Mouse (Mus musculus): Measurements from ENCODE around the gene Psmd5. TPM values are rescaled to one million over a fixed set of nuclear protein-coding genes. Genes with fewer than 3 reads are reported as not detected.
A peak's percentile ranks its signal among the peaks of the same experiment; 100 is the strongest.
"Not testable (repeated sequence)": the region's sequence is repeated elsewhere in the genome, so short reads cannot be mapped to it uniquely, and the experiment has no call there.

Psmd5 gene
- polyA plus RNA-seq, 1 experiment: 29.7 TPM

- 88% methylated on average over 3 of the region's 3 CpGs for WGBS
- Histone ChIP-seq H3K27me3 (replicated peaks; ENCODE audit: control insufficient read depth, insufficient read depth, low read length) (no peaks in the 10 kb centered on the region), H3K36me3 (ENCODE audit: control insufficient read depth, insufficient read depth, low read length) (peaks cover 8% of the 10 kb centered on the region), H3K4me3 (ENCODE audit: insufficient read depth, low read depth, low read length) (no peak overlapping the region), H3K27ac (ENCODE audit: insufficient read depth, low read depth, low read length) (no peak overlapping the region), H3K4me1 (ENCODE audit: control insufficient read depth, insufficient read depth, low read length) (peaks cover 13% of the 10 kb centered on the region)
- no peak for DNase-seq
- no peak for TF ChIP-seq POLR2A (IDR thresholded peaks at IDR 0.05; ENCODE audit: low read depth, low read length)
- no peak for TF ChIP-seq CTCF (conservative IDR thresholded peaks at IDR 0.05; ENCODE audit: insufficient read depth, insufficient read length, low read depth, low read length)
Observed at GRCm38 (mm10) chr2:34810775-34811174, 64.0 kb downstream of the Psmd5 start.

- H3K4me1 ChIP-seq (ENCODE audit: control insufficient read depth, insufficient read depth, low read length): peaks cover 21% of the 10 kb centered on the region
- H3K27ac ChIP-seq (ENCODE audit: insufficient read depth, low read depth, low read length): no peak overlapping the region
- no peak for DNase-seq
- H3K4me3 ChIP-seq (ENCODE audit: insufficient read depth, low read depth, low read length): no peak overlapping the region
- no peaks in the 10 kb centered on the region for H3K27me3 ChIP-seq (replicated peaks; ENCODE audit: control insufficient read depth, insufficient read depth, low read length)
- TF ChIP-seq POLR2A (IDR thresholded peaks at IDR 0.05; ENCODE audit: low read depth, low read length): no peak
- no peak for TF ChIP-seq CTCF (conservative IDR thresholded peaks at IDR 0.05; ENCODE audit: insufficient read depth, insufficient read length, low read depth, low read length)
- 94% methylated on average over 1 of the region's 1 CpGs for WGBS
- H3K36me3 ChIP-seq (ENCODE audit: control insufficient read depth, insufficient read depth, low read length): peaks cover 8% of the 10 kb centered on the region
Observed at GRCm38 (mm10) chr2:34809568-34809967, 65.2 kb downstream of the Psmd5 start.

GRCm38 (mm10) chr2:34808057-34808456 lies 66.7 kb downstream of the Psmd5 start:
- Histone ChIP-seq H3K4me1 (ENCODE audit: control insufficient read depth, insufficient read depth, low read length) (peaks cover 26% of the 10 kb centered on the region), H3K4me3 (ENCODE audit: insufficient read depth, low read depth, low read length) (no peak overlapping the region), H3K27me3 (replicated peaks; ENCODE audit: control insufficient read depth, insufficient read depth, low read length) (no peaks in the 10 kb centered on the region), H3K36me3 (ENCODE audit: control insufficient read depth, insufficient read depth, low read length) (peaks cover 7% of the 10 kb centered on the region), H3K27ac (ENCODE audit: insufficient read depth, low read depth, low read length) (no peak overlapping the region)
- no peak for TF ChIP-seq POLR2A (IDR thresholded peaks at IDR 0.05; ENCODE audit: low read depth, low read length)
- no peak for TF ChIP-seq CTCF (conservative IDR thresholded peaks at IDR 0.05; ENCODE audit: insufficient read depth, insufficient read length, low read depth, low read length)
- 62% methylated on average over 2 of the region's 2 CpGs for WGBS
- no peak for DNase-seq

GRCm38 (mm10) chr2:34805364-34805950 lies 69.3 kb downstream of the Psmd5 start:
- no peak for TF ChIP-seq CTCF (conservative IDR thresholded peaks at IDR 0.05; ENCODE audit: insufficient read depth, insufficient read length, low read depth, low read length)
- no peak for TF ChIP-seq POLR2A (IDR thresholded peaks at IDR 0.05; ENCODE audit: low read depth, low read length)
- 60% methylated on average over 10 of the region's 10 CpGs for WGBS
- Histone ChIP-seq H3K27me3 (replicated peaks; ENCODE audit: control insufficient read depth, insufficient read depth, low read length) (no peaks in the 10 kb centered on the region), H3K4me3 (ENCODE audit: insufficient read depth, low read depth, low read length) (no peak overlapping the region), H3K27ac (ENCODE audit: insufficient read depth, low read depth, low read length) (no peak overlapping the region), H3K4me1 (ENCODE audit: control insufficient read depth, insufficient read depth, low read length) (peaks cover 26% of the 10 kb centered on the region), H3K36me3 (ENCODE audit: control insufficient read depth, insufficient read depth, low read length) (peaks cover 3% of the 10 kb centered on the region; the same call in 1 of the 2 replicates)
- DNase-seq: peak; percentile 16

GRCm38 (mm10) chr2:34804815-34805214 lies 70.0 kb downstream of the Psmd5 start:
- peaks cover 26% of the 10 kb centered on the region for H3K4me1 ChIP-seq (ENCODE audit: control insufficient read depth, insufficient read depth, low read length)
- no peak for TF ChIP-seq POLR2A (IDR thresholded peaks at IDR 0.05; ENCODE audit: low read depth, low read length)
- TF ChIP-seq CTCF (conservative IDR thresholded peaks at IDR 0.05; ENCODE audit: insufficient read depth, insufficient read length, low read depth, low read length): no peak
- H3K27me3 ChIP-seq (replicated peaks; ENCODE audit: control insufficient read depth, insufficient read depth, low read length): no peaks in the 10 kb centered on the region
- peak; percentile 75 for DNase-seq
- peaks cover 3% of the 10 kb centered on the region; the same call in 1 of the 2 replicates for H3K36me3 ChIP-seq (ENCODE audit: control insufficient read depth, insufficient read depth, low read length)
- WGBS: 2% methylated on average over 1 of the region's 1 CpGs
- H3K4me3 ChIP-seq (ENCODE audit: insufficient read depth, low read depth, low read length): no peak overlapping the region
- H3K27ac ChIP-seq (ENCODE audit: insufficient read depth, low read depth, low read length): 0 out of 2 replicates have a peak overlapping the region, but pooled peaks have one; percentile 36

- peak overlapping the region; percentile 60; the same call in 1 of the 2 replicates for H3K27ac ChIP-seq (ENCODE audit: insufficient read depth, low read depth, low read length)
- peaks cover 26% of the 10 kb centered on the region for H3K4me1 ChIP-seq (ENCODE audit: control insufficient read depth, insufficient read depth, low read length)
- no peak for TF ChIP-seq CTCF (conservative IDR thresholded peaks at IDR 0.05; ENCODE audit: insufficient read depth, insufficient read length, low read depth, low read length)
- TF ChIP-seq POLR2A (IDR thresholded peaks at IDR 0.05; ENCODE audit: low read depth, low read length): no peak
- WGBS: 93% methylated on average over 2 of the region's 2 CpGs
- H3K36me3 ChIP-seq (ENCODE audit: control insufficient read depth, insufficient read depth, low read length): peaks cover 3% of the 10 kb centered on the region; the same call in 1 of the 2 replicates
- no peak for DNase-seq
- H3K27me3 ChIP-seq (replicated peaks; ENCODE audit: control insufficient read depth, insufficient read depth, low read length): no peaks in the 10 kb centered on the region
- H3K4me3 ChIP-seq (ENCODE audit: insufficient read depth, low read depth, low read length): no peak overlapping the region
Observed at GRCm38 (mm10) chr2:34804172-34804571, 70.6 kb downstream of the Psmd5 start.

- Histone ChIP-seq H3K27ac (ENCODE audit: insufficient read depth, low read depth, low read length) (no peak overlapping the region), H3K4me3 (ENCODE audit: insufficient read depth, low read depth, low read length) (no peak overlapping the region), H3K27me3 (replicated peaks; ENCODE audit: control insufficient read depth, insufficient read depth, low read length) (no peaks in the 10 kb centered on the region), H3K4me1 (ENCODE audit: control insufficient read depth, insufficient read depth, low read length) (peaks cover 30% of the 10 kb centered on the region), H3K36me3 (ENCODE audit: control insufficient read depth, insufficient read depth, low read length) (peaks cover 3% of the 10 kb centered on the region; the same call in 1 of the 2 replicates)
- no peak for DNase-seq
- WGBS: 58% methylated on average over 3 of the region's 3 CpGs
- TF ChIP-seq POLR2A (IDR thresholded peaks at IDR 0.05; ENCODE audit: low read depth, low read length): no peak
- TF ChIP-seq CTCF (conservative IDR thresholded peaks at IDR 0.05; ENCODE audit: insufficient read depth, insufficient read length, low read depth, low read length): no peak
Observed at GRCm38 (mm10) chr2:34803746-34804145, 71.0 kb downstream of the Psmd5 start.

- under 1% methylated on average over 32 of the region's 32 CpGs for WGBS
- Histone ChIP-seq H3K27ac (ENCODE audit: insufficient read depth, low read depth, low read length) (peak overlapping the region; percentile 89), H3K4me3 (ENCODE audit: insufficient read depth, low read depth, low read length) (peak overlapping the region; percentile 81), H3K4me1 (ENCODE audit: control insufficient read depth, insufficient read depth, low read length) (peaks cover 24% of the 10 kb centered on the region)
- peak; percentile 47 for DNase-seq
- not testable (repeated sequence) for H3K27me3 ChIP-seq (replicated peaks; ENCODE audit: control insufficient read depth, insufficient read depth, low read length); H3K36me3 ChIP-seq (ENCODE audit: control insufficient read depth, insufficient read depth, low read length)
Observed at GRCm38 (mm10) chr2:34802565-34803245, 72.1 kb downstream of the Psmd5 start.

All from kidney, adult 2 months (tissue).